Mouse (Mus musculus) G1E (cell line): ENCODE data around the gene Gm13288. TPM values are rescaled to one million over a fixed set of nuclear protein-coding genes. Genes with fewer than 3 reads are reported as not detected.

ENCODE experiments used
- ATAC-seq: 2 replicates; pipeline ENCODE4 v1.8.0; 2016; ENCODE audit warnings: mild to moderate bottlenecking; ENCODE audit not compliant: insufficient number of reproducible peaks, poor library complexity, low FRiP score, severe bottlenecking; ENCODE audit errors: extremely low read depth
- DNase-seq: peaks from one replicate; pipeline ENCODE4 v3.0.0; 2012; ENCODE audit warnings: low spot score
- H3K27me3 ChIP-seq: 2 replicates; pipeline ENCODE4 v1.6.1; 2012; ENCODE audit warnings: mild to moderate bottlenecking, low read length, inconsistent platforms; ENCODE audit not compliant: insufficient read depth
- H3K36me3 ChIP-seq: replicated peaks from 2 replicates; pipeline ENCODE3; 2012; ENCODE audit warnings: mild to moderate bottlenecking, inconsistent platforms
- H3K4me1 ChIP-seq: 2 replicates; pipeline ENCODE4 v1.6.1; 2012; ENCODE audit warnings: low read depth, low read length, inconsistent platforms, mixed read lengths; ENCODE audit not compliant: insufficient read depth
- H3K4me3 ChIP-seq: 2 replicates; pipeline ENCODE4 v1.5.1; 2012; ENCODE audit warnings: low read depth, mild to moderate bottlenecking, inconsistent platforms, low read length, moderate library complexity, mixed read lengths
- H3K9me3 ChIP-seq: replicated peaks from 2 replicates; pipeline ENCODE4 v1.6.1; 2012; ENCODE audit warnings: inconsistent platforms
- CTCF ChIP-seq: IDR thresholded peaks from 2 replicates; pipeline ENCODE4 v1.5.1; 2012; ENCODE audit warnings: low read depth, low read length, inconsistent platforms, mixed read lengths
- GATA1 ChIP-seq: IDR thresholded peaks from 2 replicates; pipeline ENCODE4 v1.6.1; 2012; ENCODE audit warnings: borderline replicate concordance, low read length, inconsistent platforms, mixed read lengths
- GATA2 ChIP-seq: IDR thresholded peaks from 2 replicates; pipeline ENCODE4 v1.6.1; 2012; ENCODE audit warnings: low read depth, low read length, inconsistent platforms, borderline replicate concordance
- POLR2AphosphoS5 ChIP-seq: IDR thresholded peaks from 2 replicates; pipeline ENCODE4 v1.6.1; 2012; ENCODE audit warnings: low read depth, low read length, inconsistent platforms; ENCODE audit not compliant: insufficient replicate concordance
- TAL1 ChIP-seq: conservative IDR thresholded peaks from 2 replicates; pipeline ENCODE4 v1.6.1; 2012; ENCODE audit warnings: low read depth, low read length, inconsistent platforms, mixed read lengths
- polyA plus RNA-seq: library from polyadenylated mRNA; stranded (reverse); fragments of >175 nt; gene quantifications from 2 replicates; pipeline ENCODE4 v1.2.3, GENCODE M21; 2012
- total RNA-seq, 2 experiments: library from RNA; stranded (forward) in 1 of 2; stranded (reverse) in 1 of 2; fragments of 200-1000 nt in 1 of 2; fragments of >200 nt in 1 of 2; fragmentation: Nextera tagmentation in 1 of 2; gene quantifications; 2 replicates each; pipeline ENCODE4 v1.2.3; 2014 to 2017

Gene Gm13288
- total and polyA plus RNA-seq, 3 experiments: 0.16 TPM; not detected in 2

DNA sequence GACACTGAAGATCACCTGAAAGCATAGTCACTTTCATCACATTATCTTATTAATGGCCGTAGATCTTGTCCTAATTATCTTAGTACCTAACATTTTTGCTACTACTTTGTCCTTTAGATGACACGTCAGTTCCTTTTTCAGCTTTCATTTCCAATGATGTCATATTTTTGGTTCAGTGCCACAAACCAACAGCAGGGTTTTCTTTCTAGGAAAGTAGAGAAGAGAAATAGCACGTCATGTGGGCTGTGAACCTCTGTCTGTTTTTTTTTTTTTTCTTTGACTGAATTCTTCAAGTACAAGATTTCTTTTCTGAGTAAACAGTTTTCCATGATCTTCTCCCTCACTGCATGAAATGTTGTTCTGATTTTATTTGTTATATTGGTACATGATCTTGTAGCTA lies 34.7 kb downstream of the Gm13288 start:
- H3K27me3 ChIP-seq: no peaks in the 10 kb centered on the region
- no peaks in the 10 kb centered on the region for H3K36me3 ChIP-seq
- ATAC-seq (no peak), DNase-seq (no peak)
- no peak overlapping the region for H3K4me3 ChIP-seq
- TF ChIP-seq GATA2 (no peak), POLR2AphosphoS5 (no peak), TAL1 (no peak), CTCF (no peak), GATA1 (no peak)
- no peaks in the 10 kb centered on the region for H3K9me3 ChIP-seq
- H3K4me1 ChIP-seq: no peaks in the 10 kb centered on the region

DNA sequence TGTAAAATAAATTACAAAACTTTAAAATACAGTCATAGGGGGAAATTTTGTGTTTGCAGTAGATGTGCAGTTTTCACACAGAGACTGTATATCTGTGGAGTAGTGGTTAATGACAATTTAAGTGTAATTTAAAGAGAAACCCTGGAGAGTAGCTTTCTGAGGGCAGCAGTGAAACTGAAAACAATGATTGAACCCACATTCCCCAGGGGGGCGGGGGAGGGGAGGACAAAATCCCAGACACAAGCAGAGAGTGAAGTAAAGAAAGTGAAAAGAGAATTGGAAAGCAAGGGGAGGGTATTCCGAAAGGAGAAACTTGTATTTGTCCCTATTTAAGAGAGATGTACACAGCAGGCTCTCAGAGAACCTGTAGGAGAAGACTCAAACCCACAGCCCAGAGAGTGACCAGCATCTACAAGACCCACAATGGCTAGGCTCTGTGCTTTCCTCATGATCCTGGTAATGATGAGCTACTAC lies 36.1 kb downstream of the Gm13288 start, which contains the start of gene Ifna4:
Gene Ifna4, plus strand, starts transcription at position 424 of the 474 bp plus-strand sequence.
- Histone ChIP-seq H3K27me3 (no peaks in the 10 kb centered on the region), H3K36me3 (no peaks in the 10 kb centered on the region), H3K4me3 (no peak within 1 kb of the TSS), H3K9me3 (no peaks in the 10 kb centered on the region), H3K4me1 (no peaks in the 10 kb centered on the region)
- no peak for TF ChIP-seq CTCF
- no peak for TF ChIP-seq GATA2
- no peak for DNase-seq
- no peak for ATAC-seq

DNA sequence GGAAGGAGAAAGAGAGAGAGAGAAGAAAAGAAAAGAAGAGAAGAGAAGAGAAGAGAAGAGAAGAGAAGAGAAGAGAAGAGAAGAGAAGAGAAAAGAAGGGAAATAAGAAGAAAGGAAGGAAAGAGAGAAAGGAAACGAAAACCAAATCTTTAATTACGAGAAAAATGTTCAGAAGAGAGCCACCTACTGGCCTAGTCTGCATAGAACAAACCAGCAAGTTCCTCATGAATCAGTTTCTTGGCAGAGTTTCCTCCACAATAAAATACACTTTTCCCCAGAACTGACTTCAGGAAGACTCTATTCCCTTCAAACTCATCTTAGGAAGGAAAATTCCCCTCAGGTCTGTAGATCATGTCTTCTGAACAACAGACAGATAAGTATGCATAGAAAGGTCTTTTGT lies 40.0 kb downstream of the Gm13288 start:
- H3K9me3 ChIP-seq: no peaks in the 10 kb centered on the region
- DNase-seq (no peak), ATAC-seq (no peak)
- no peaks in the 10 kb centered on the region for H3K36me3 ChIP-seq
- no peak overlapping the region for H3K4me3 ChIP-seq
- no peak for TF ChIP-seq TAL1
- TF ChIP-seq POLR2AphosphoS5: no peak
- no peak for TF ChIP-seq GATA1
- TF ChIP-seq GATA2: no peak
- no peak for TF ChIP-seq CTCF
- H3K4me1 ChIP-seq: no peaks in the 10 kb centered on the region
- H3K27me3 ChIP-seq: no peaks in the 10 kb centered on the region

DNA sequence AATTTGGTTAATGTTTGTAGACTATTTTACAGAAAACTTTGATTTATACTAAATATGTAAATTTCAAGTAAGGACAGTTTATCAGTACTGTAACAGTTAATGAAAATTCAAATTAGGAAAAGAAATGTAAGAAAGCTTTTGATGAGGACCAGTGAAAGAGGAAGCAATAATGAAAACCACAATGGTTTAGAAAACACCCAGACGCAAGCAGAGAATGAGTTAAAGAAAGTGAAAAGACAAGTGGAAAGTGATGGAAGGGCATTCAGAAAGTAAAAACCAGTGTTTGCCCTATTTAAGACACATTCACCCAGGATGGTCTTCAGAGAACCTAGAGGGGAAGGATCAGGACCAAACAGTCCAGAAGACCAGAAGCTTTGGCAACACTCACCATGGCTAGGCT lies 44.4 kb downstream of the Gm13288 start, which contains the start of gene Ifna1:
Gene Ifna1, plus strand, starts transcription at position 390 of the 400 bp plus-strand sequence.
- ATAC-seq: no peak
- Histone ChIP-seq H3K4me1 (no peaks in the 10 kb centered on the region), H3K27me3 (no peaks in the 10 kb centered on the region), H3K9me3 (no peaks in the 10 kb centered on the region), H3K36me3 (no peaks in the 10 kb centered on the region), H3K4me3 (no peak within 1 kb of the TSS)
- no peak for TF ChIP-seq POLR2AphosphoS5
- no peak for TF ChIP-seq GATA1
- no peak for TF ChIP-seq TAL1
- TF ChIP-seq GATA2: no peak
- no peak for TF ChIP-seq CTCF
- no peak for DNase-seq

DNA sequence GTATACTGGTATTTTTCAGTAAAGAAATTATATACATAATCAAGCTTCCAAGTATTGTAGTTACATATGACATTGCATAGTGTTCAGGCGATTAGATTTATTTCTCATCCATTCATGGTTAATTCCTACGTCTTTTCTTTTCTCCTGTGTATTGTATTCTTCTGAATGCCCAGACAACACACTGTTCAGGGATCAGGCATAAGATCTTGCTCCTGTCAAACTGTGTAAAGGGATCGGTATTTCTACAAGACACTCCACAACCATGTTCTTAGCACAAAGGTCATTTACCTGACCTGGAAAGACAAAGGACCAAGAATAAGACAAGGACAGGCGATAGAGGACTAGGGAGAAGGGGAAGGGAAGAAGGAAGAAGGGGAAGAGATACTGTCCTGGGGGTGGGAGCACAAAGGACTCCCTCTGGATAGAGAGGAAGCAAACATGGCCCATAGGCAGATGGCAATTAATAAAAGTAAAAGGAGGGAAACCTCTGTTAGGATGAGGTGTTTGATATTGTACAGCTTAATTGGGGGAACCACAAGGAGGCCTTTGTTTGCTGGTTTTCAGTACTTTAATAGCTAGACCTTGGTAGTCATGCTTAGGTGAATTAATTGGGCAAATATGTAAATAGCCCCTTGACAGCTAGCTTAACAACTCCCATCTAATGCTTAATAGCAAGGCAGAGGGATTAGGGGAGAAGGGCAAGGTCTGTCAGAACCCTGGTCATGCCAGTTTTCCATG lies 45.9 kb downstream of the Gm13288 start:
- Histone ChIP-seq H3K4me1 (no peaks in the 10 kb centered on the region), H3K36me3 (no peaks in the 10 kb centered on the region), H3K9me3 (no peaks in the 10 kb centered on the region), H3K27me3 (no peaks in the 10 kb centered on the region), H3K4me3 (no peak overlapping the region)
- no peak for ATAC-seq
- DNase-seq: no peak
- TF ChIP-seq GATA1 (no peak), POLR2AphosphoS5 (no peak), TAL1 (no peak), CTCF (no peak)

Other genes starting within 250 kb of the Gm13288 start
Only the 20 nearest of the 31 such genes appear.
- gene Gm13271, start 50.7 kb upstream of the Gm13288 start, total RNA-seq (2014; fragmentation: Nextera tagmentation): not detected in 2 replicates
- not detected in 2 replicates for gene Gm13271, start 50.7 kb upstream of the Gm13288 start, total RNA-seq (2017)
- gene Gm13271, start 50.7 kb upstream of the Gm13288 start, polyA plus RNA-seq: not detected in 2 replicates
- not detected in 2 replicates for gene Gm13283, start 45.4 kb upstream of the Gm13288 start, total RNA-seq (2014; fragmentation: Nextera tagmentation)
- not detected in 2 replicates for gene Gm13283, start 45.4 kb upstream of the Gm13288 start, total RNA-seq (2017)
- gene Gm13283, start 45.4 kb upstream of the Gm13288 start, polyA plus RNA-seq: not detected in 2 replicates
- not detected in 2 replicates for gene Gm13290, start 31.7 kb upstream of the Gm13288 start, total RNA-seq (2014; fragmentation: Nextera tagmentation)
- not detected in 2 replicates for gene Gm13290, start 31.7 kb upstream of the Gm13288 start, total RNA-seq (2017)
- gene Gm13290, start 31.7 kb upstream of the Gm13288 start, polyA plus RNA-seq: not detected in 2 replicates
- gene Gm13289, start 28.6 kb upstream of the Gm13288 start, total RNA-seq (2014; fragmentation: Nextera tagmentation): not detected in 2 replicates
- not detected in 2 replicates for gene Gm13289, start 28.6 kb upstream of the Gm13288 start, total RNA-seq (2017)
- not detected in 2 replicates for gene Gm13289, start 28.6 kb upstream of the Gm13288 start, polyA plus RNA-seq
- gene Gm13272, start 25.7 kb upstream of the Gm13288 start, total RNA-seq (2014; fragmentation: Nextera tagmentation): not detected in 2 replicates
- gene Gm13272, start 25.7 kb upstream of the Gm13288 start, total RNA-seq (2017): 0.29 TPM in 1 of 2 replicates, not detected in the other
- not detected in 2 replicates for gene Gm13272, start 25.7 kb upstream of the Gm13288 start, polyA plus RNA-seq
- not detected in 2 replicates for gene Ifnz, start 23.4 kb upstream of the Gm13288 start, total RNA-seq (2014; fragmentation: Nextera tagmentation)
- not detected in 2 replicates for gene Ifnz, start 23.4 kb upstream of the Gm13288 start, total RNA-seq (2017)
- gene Ifnz, start 23.4 kb upstream of the Gm13288 start, polyA plus RNA-seq: not detected in 2 replicates
- gene Gm13276, start 19.8 kb upstream of the Gm13288 start, total RNA-seq (2014; fragmentation: Nextera tagmentation): not detected in 2 replicates
- gene Gm13276, start 19.8 kb upstream of the Gm13288 start, total RNA-seq (2017): not detected in 2 replicates
- not detected in 2 replicates for gene Gm13276, start 19.8 kb upstream of the Gm13288 start, polyA plus RNA-seq
- not detected in 2 replicates for gene Gm13277, start 16.9 kb upstream of the Gm13288 start, total RNA-seq (2014; fragmentation: Nextera tagmentation)
- not detected in 2 replicates for gene Gm13277, start 16.9 kb upstream of the Gm13288 start, total RNA-seq (2017)
- not detected in 2 replicates for gene Gm13277, start 16.9 kb upstream of the Gm13288 start, polyA plus RNA-seq
- gene Gm13278, start 14.0 kb upstream of the Gm13288 start, total RNA-seq (2014; fragmentation: Nextera tagmentation): not detected in 2 replicates
- gene Gm13278, start 14.0 kb upstream of the Gm13288 start, total RNA-seq (2017): not detected in 2 replicates
- gene Gm13278, start 14.0 kb upstream of the Gm13288 start, polyA plus RNA-seq: not detected in 2 replicates
- not detected in 2 replicates for gene Gm13275, start 11.0 kb upstream of the Gm13288 start, total RNA-seq (2014; fragmentation: Nextera tagmentation)
- 0.27 TPM in 1 of 2 replicates, not detected in the other for gene Gm13275, start 11.0 kb upstream of the Gm13288 start, total RNA-seq (2017)
- not detected in 2 replicates for gene Gm13275, start 11.0 kb upstream of the Gm13288 start, polyA plus RNA-seq
- gene Gm13279, start 8.1 kb upstream of the Gm13288 start, total RNA-seq (2014; fragmentation: Nextera tagmentation): not detected in 2 replicates
- not detected in 2 replicates for gene Gm13279, start 8.1 kb upstream of the Gm13288 start, total RNA-seq (2017)
- not detected in 2 replicates for gene Gm13279, start 8.1 kb upstream of the Gm13288 start, polyA plus RNA-seq
- gene Gm13285, start 5.9 kb upstream of the Gm13288 start, total RNA-seq (2014; fragmentation: Nextera tagmentation): not detected in 2 replicates
- not detected in 2 replicates for gene Gm13285, start 5.9 kb upstream of the Gm13288 start, total RNA-seq (2017)
- not detected in 2 replicates for gene Gm13285, start 5.9 kb upstream of the Gm13288 start, polyA plus RNA-seq
- not detected in 2 replicates for gene Gm13287, start 2.3 kb upstream of the Gm13288 start, total RNA-seq (2014; fragmentation: Nextera tagmentation)
- gene Gm13287, start 2.3 kb upstream of the Gm13288 start, total RNA-seq (2017): not detected in 2 replicates
- not detected in 2 replicates for gene Gm13287, start 2.3 kb upstream of the Gm13288 start, polyA plus RNA-seq
- not detected in 2 replicates for gene Ifna7, start 10.7 kb downstream of the Gm13288 start, total RNA-seq (2014; fragmentation: Nextera tagmentation)
- not detected in 2 replicates for gene Ifna7, start 10.7 kb downstream of the Gm13288 start, total RNA-seq (2017)
- gene Ifna7, start 10.7 kb downstream of the Gm13288 start, polyA plus RNA-seq: not detected in 2 replicates
- not detected in 2 replicates for gene Ifna11, start 14.4 kb downstream of the Gm13288 start, total RNA-seq (2014; fragmentation: Nextera tagmentation)
- 0.29 TPM in 1 of 2 replicates, not detected in the other for gene Ifna11, start 14.4 kb downstream of the Gm13288 start, total RNA-seq (2017)
- gene Ifna11, start 14.4 kb downstream of the Gm13288 start, polyA plus RNA-seq: not detected in 2 replicates
- gene Ifna6, start 21.9 kb downstream of the Gm13288 start, total RNA-seq (2014; fragmentation: Nextera tagmentation): not detected in 2 replicates
- not detected in 2 replicates for gene Ifna6, start 21.9 kb downstream of the Gm13288 start, total RNA-seq (2017)
- not detected in 2 replicates for gene Ifna6, start 21.9 kb downstream of the Gm13288 start, polyA plus RNA-seq
- not detected in 2 replicates for gene Ifna5, start 30.0 kb downstream of the Gm13288 start, total RNA-seq (2014; fragmentation: Nextera tagmentation)
- not detected in 2 replicates for gene Ifna5, start 30.0 kb downstream of the Gm13288 start, total RNA-seq (2017)
- not detected in 2 replicates for gene Ifna5, start 30.0 kb downstream of the Gm13288 start, polyA plus RNA-seq
- gene Ifna4, start 36.3 kb downstream of the Gm13288 start, total RNA-seq (2014; fragmentation: Nextera tagmentation): not detected in 2 replicates
- gene Ifna4, start 36.3 kb downstream of the Gm13288 start, total RNA-seq (2017): 0.38 TPM in 1 of 2 replicates, not detected in the other
- not detected in 2 replicates for gene Ifna4, start 36.3 kb downstream of the Gm13288 start, polyA plus RNA-seq
- gene Ifna1, start 44.6 kb downstream of the Gm13288 start, total RNA-seq (2014; fragmentation: Nextera tagmentation): not detected in 2 replicates
- not detected in 2 replicates for gene Ifna1, start 44.6 kb downstream of the Gm13288 start, total RNA-seq (2017)
- gene Ifna1, start 44.6 kb downstream of the Gm13288 start, polyA plus RNA-seq: not detected in 2 replicates
- not detected in 2 replicates for gene Ifne, start 74.7 kb downstream of the Gm13288 start, total RNA-seq (2014; fragmentation: Nextera tagmentation)
- gene Ifne, start 74.7 kb downstream of the Gm13288 start, total RNA-seq (2017): 0.23 TPM in 1 of 2 replicates, not detected in the other
- not detected in 2 replicates for gene Ifne, start 74.7 kb downstream of the Gm13288 start, polyA plus RNA-seq